Mouse (Mus musculus) midbrain, embryonic 16.5 days (tissue): ENCODE results near the gene Cmah. TPM values are rescaled to one million over a fixed set of nuclear protein-coding genes. Genes with fewer than 3 reads are reported as not detected.

ENCODE experiments used
- ATAC-seq: fragments of 200-750 bp; cut with Nextera tagmentation; 2 replicates; pipeline ENCODE4 v1.8.0; 2017; ENCODE audit warnings: moderate TSS enrichment
- H3K27ac ChIP-seq: fragments of 300-500 bp; sonication (generic); 2 replicates; pipeline ENCODE4 v1.5.1; 2014; ENCODE audit warnings: mild to moderate bottlenecking, low read length, mixed read lengths
- H3K27me3 ChIP-seq: fragments of 300-500 bp; sonication (generic); 2 replicates; pipeline ENCODE4 v1.6.1; 2014; ENCODE audit warnings: low read depth, low read length, mixed read lengths; ENCODE audit not compliant: control insufficient read depth, insufficient read depth
- H3K36me3 ChIP-seq: fragments of 300-500 bp; sonication (generic); 2 replicates; pipeline ENCODE4 v1.6.1; 2014; ENCODE audit warnings: mild to moderate bottlenecking, low read length, moderate library complexity, mixed read lengths; ENCODE audit not compliant: control insufficient read depth, insufficient read depth
- H3K4me1 ChIP-seq: fragments of 300-500 bp; sonication (generic); 2 replicates; pipeline ENCODE4 v1.6.1; 2014; ENCODE audit warnings: mild to moderate bottlenecking, low read length, mixed read lengths; ENCODE audit not compliant: control insufficient read depth, insufficient read depth
- H3K4me2 ChIP-seq: fragments of 300-500 bp; sonication (generic); 2 replicates; pipeline ENCODE4 v1.6.1; 2014; ENCODE audit warnings: mild to moderate bottlenecking, low read length, mixed read lengths
- H3K4me3 ChIP-seq: fragments of 300-500 bp; sonication (generic); 2 replicates; pipeline ENCODE4 v1.5.1; 2014; ENCODE audit warnings: low read depth, mild to moderate bottlenecking, low read length, moderate library complexity, mixed read lengths
- H3K9ac ChIP-seq: fragments of 300-500 bp; sonication (generic); 2 replicates; pipeline ENCODE4 v1.6.1; 2014; ENCODE audit warnings: low read depth, low read length, mixed read lengths
- H3K9me3 ChIP-seq: fragments of 300-500 bp; sonication (generic); replicated peaks from 2 replicates; pipeline ENCODE4 v1.6.1; 2014; ENCODE audit warnings: mild to moderate bottlenecking, low read length, mixed read lengths; ENCODE audit not compliant: control insufficient read depth, poor library complexity, severe bottlenecking
- WGBS: fragments of 180-500 bp; shearing (Covaris S2); extraction: QIAGEN DNeasy Blood & Tissue Kit; methylation state at CpG from one replicate; pipeline ENCODE4 v1.1.7; 2014; 5-methylcytosine and 5-hydroxymethylcytosine counted together
- polyA plus RNA-seq: library from polyadenylated mRNA; unstranded; fragments of >200 nt; fragmentation: Nextera tagmentation; extraction: Ambion mirVana; gene quantifications from 2 replicates; pipeline ENCODE4 v1.2.1, GENCODE M21; 2015

The Cmah gene
- polyA plus RNA-seq, 1 experiment from 2014 or later: 0.11 TPM

DNA sequence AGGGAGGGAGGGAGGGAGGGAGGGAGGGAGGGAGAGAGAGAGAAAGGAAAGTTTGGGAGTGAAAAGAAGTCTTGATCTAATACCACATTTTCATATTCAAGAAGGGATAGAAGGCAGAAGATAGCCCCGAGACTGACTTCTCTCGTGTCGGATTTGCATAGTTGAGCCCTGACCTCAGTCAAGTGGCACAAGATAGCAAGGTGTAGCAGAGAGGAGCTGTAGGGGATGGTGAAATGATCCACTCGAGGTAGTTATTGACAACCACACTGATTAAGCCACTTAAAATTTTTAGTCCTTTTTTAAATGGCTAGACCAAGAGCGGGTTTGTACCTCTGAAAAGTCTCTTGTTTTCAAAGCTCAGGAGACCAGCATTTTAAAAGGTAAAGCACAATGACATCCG is 171.1 kb downstream of the Cmah start:
- Histone ChIP-seq H3K4me3 (no peak overlapping the region), H3K9me3 (no peaks in the 10 kb centered on the region), H3K27me3 (no peaks in the 10 kb centered on the region), H3K36me3 (no peaks in the 10 kb centered on the region), H3K4me2 (no peak overlapping the region), H3K4me1 (peaks cover 9% of the 10 kb centered on the region), H3K27ac (no peak overlapping the region), H3K9ac (no peak overlapping the region)
- no peak for ATAC-seq
- WGBS: 81% methylated on average over 6 of the region's 6 CpGs

DNA sequence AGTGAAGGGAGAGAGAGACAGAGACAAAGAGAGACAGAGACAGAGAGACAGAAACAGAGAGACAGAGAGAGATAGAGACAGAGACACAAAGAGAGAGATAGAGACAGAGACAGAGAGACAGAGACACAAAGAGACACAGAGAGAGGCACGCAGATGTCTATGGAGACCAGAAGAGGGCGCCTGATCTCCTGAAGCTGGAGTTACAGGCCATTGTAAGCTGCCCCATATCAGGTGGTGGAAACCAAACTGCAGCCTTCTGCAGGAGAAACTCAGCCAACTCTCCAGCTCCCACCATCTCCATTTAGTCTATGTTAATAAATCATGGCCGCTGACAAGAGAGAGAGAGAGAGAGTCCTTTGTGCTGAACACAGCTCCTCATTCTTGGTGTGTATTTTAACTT is 172.3 kb downstream of the Cmah start:
- Histone ChIP-seq H3K4me3 (no peak overlapping the region), H3K9me3 (no peaks in the 10 kb centered on the region), H3K4me2 (no peak overlapping the region), H3K9ac (no peak overlapping the region), H3K4me1 (peaks cover 6% of the 10 kb centered on the region; the same call in 1 of the 2 replicates), H3K27me3 (no peaks in the 10 kb centered on the region), H3K27ac (no peak overlapping the region), H3K36me3 (no peaks in the 10 kb centered on the region)
- ATAC-seq: no peak
- WGBS: 44% methylated on average over 3 of the region's 3 CpGs

- Histone ChIP-seq H3K27ac (no peak overlapping the region), H3K4me3 (no peak overlapping the region), H3K4me2 (peak overlapping the region; percentile 14)
Observed at GRCm38 (mm10) chr13:24501179-24501905, 174.1 kb downstream of the Cmah start.

DNA sequence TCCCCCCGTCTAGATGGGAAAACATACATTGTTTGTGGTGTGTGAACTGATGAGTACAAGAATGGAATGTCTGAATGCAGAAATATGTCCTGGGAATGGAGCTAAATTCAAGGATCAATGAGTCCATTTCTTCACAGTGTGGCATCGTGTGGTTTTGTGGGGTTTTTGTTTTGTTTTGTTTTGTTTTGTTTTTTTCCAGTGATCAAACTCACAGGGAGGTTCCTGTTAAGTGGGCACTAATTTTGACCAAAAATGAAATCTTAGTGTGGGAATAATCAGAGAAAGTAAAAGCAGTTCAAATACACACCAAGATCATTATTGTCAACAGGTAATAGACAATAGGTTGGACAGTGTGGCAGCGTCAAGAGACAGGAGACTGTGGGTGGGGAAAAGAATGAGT is 174.7 kb downstream of the Cmah start:
- no peak overlapping the region for H3K4me3 ChIP-seq
- no peak overlapping the region for H3K4me2 ChIP-seq
- H3K4me1 ChIP-seq: peaks cover 6% of the 10 kb centered on the region; the same call in 1 of the 2 replicates
- no peak for ATAC-seq
- WGBS: 86% methylated on average over 3 of the region's 3 CpGs
- H3K36me3 ChIP-seq: no peaks in the 10 kb centered on the region
- H3K9me3 ChIP-seq: no peaks in the 10 kb centered on the region
- H3K9ac ChIP-seq: no peak overlapping the region
- no peaks in the 10 kb centered on the region for H3K27me3 ChIP-seq
- no peak overlapping the region for H3K27ac ChIP-seq

More at GRCm38 (mm10) chr13:24501179-24501905, 174.1 kb downstream of the Cmah start:
- H3K27me3 ChIP-seq: no peaks in the 10 kb centered on the region
- ATAC-seq: peak; percentile 88
- no peaks in the 10 kb centered on the region for H3K36me3 ChIP-seq
- 55% methylated on average over 25 of the region's 25 CpGs for WGBS
- H3K4me1 ChIP-seq: peaks cover 6% of the 10 kb centered on the region; the same call in 1 of the 2 replicates
- no peak overlapping the region for H3K9ac ChIP-seq
- no peaks in the 10 kb centered on the region for H3K9me3 ChIP-seq

GRCm38 (mm10) chr13:24505812-24506211 is 178.6 kb downstream of the Cmah start:
- no peak overlapping the region for H3K4me2 ChIP-seq
- peaks cover 5% of the 10 kb centered on the region; the same call in 1 of the 2 replicates for H3K4me1 ChIP-seq
- H3K27ac ChIP-seq: no peak overlapping the region
- H3K9ac ChIP-seq: no peak overlapping the region
- 81% methylated on average over 5 of the region's 5 CpGs for WGBS
- H3K27me3 ChIP-seq: no peaks in the 10 kb centered on the region
- no peaks in the 10 kb centered on the region for H3K36me3 ChIP-seq
- ATAC-seq: no peak
- no peak overlapping the region for H3K4me3 ChIP-seq
- no peaks in the 10 kb centered on the region for H3K9me3 ChIP-seq

DNA sequence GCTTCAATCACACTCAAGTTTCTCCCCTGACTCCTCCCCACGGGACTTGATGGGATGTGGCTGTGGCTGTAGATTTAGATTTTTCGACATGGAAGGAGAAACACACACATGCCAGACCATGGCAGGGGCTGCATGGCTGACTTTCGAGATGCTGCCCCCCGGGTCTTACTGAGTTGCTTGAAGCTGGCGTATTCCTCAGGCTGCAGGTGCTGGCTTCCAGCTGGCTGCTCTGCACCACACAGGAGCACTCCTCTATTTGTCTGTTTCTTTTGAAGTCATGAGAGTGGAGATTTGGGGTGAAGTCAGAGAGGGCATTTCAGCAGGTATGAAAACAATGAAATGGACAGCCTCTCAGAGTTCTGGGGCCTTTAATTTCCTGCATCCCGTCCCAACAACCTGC is 180.0 kb downstream of the Cmah start:
- Histone ChIP-seq H3K27ac (no peak overlapping the region), H3K9me3 (no peaks in the 10 kb centered on the region), H3K9ac (no peak overlapping the region), H3K4me1 (no peaks in the 10 kb centered on the region), H3K4me3 (no peak overlapping the region), H3K27me3 (no peaks in the 10 kb centered on the region), H3K4me2 (no peak overlapping the region), H3K36me3 (no peaks in the 10 kb centered on the region)
- 75% methylated on average over 6 of the region's 6 CpGs for WGBS
- no peak for ATAC-seq

DNA sequence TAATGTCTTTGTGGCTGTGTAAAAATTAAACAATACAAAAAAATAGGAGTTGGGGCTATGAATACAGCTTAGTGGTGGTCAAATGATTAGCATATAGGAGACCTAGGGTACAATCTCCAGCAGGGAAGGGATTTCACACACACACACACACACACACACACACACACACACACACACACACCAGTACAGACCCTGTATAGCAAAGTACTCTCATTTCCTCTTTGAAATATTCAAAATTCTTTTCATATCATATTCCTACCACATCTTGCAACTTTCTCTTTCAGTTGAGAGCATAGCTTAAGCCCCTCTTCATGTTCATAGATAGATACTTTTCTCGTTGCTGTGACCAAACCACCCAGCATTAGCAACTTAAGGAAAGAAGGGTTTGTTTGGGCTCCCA is 181.7 kb downstream of the Cmah start:
- no peak overlapping the region for H3K4me2 ChIP-seq
- no peaks in the 10 kb centered on the region for H3K36me3 ChIP-seq
- no peaks in the 10 kb centered on the region for H3K4me1 ChIP-seq
- no peak overlapping the region for H3K9ac ChIP-seq
- no peak overlapping the region for H3K27ac ChIP-seq
- no peaks in the 10 kb centered on the region for H3K27me3 ChIP-seq
- WGBS: 61% methylated on average over 1 of the region's 1 CpGs
- no peak for ATAC-seq
- H3K4me3 ChIP-seq: no peak overlapping the region
- no peaks in the 10 kb centered on the region for H3K9me3 ChIP-seq

DNA sequence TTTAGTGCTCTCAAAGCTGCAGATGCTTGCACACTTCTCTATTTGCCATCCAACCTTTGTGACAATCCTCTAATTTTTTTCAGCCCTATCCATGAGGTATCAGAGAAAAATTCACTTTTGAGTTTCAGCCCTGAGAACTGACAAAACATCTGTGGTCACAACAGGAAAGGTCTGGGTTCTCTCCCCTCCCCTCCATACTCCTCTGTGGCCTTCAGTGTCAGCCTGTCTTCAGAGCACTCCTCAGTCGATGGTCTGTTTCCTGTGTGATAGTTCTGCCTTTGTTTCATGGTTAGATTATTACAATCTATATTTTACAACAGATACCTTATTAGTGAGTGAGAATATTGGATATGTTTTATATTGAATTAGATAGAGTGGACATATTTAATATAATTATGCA is 184.2 kb downstream of the Cmah start:
- Histone ChIP-seq H3K9me3 (no peaks in the 10 kb centered on the region), H3K4me3 (no peak overlapping the region), H3K27ac (no peak overlapping the region), H3K4me2 (no peak overlapping the region), H3K9ac (no peak overlapping the region), H3K36me3 (no peaks in the 10 kb centered on the region), H3K4me1 (no peaks in the 10 kb centered on the region), H3K27me3 (no peaks in the 10 kb centered on the region)
- ATAC-seq: no peak
- WGBS: 89% methylated on average over 1 of the region's 1 CpGs

DNA sequence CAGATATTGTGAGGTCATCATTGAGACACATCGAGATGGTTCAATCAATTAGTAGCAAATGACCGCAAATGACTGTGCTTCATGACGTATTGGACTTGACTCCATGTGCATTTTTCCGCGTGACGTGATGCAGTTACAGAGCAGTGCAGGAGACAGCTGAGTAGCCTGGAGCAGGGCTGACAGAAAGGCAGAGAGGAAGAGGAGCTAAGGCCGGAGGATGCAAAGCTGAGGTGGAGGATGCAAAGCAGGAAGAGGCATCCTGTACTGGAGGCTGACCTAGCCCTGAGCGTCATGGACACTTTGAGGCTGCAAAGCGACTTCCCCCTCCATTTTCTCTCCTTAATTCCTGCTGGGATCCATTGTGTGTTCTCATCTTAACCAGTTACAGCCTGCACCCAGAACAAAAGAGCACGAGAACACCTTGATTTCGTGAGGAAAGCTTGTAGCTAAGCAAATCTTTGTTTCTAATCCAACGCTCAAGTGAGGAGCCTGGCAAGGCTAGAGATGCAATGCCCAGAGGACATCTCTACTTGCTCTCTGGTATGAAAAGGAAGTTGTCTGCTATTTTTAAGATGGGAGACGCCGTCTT is 184.8 kb downstream of the Cmah start:
- H3K36me3 ChIP-seq: no peaks in the 10 kb centered on the region
- WGBS: 82% methylated on average over 14 of the region's 14 CpGs
- H3K27ac ChIP-seq: no peak overlapping the region
- H3K4me2 ChIP-seq: no peak overlapping the region
- H3K4me3 ChIP-seq: no peak overlapping the region
- no peak overlapping the region for H3K9ac ChIP-seq
- no peaks in the 10 kb centered on the region for H3K9me3 ChIP-seq
- no peaks in the 10 kb centered on the region for H3K4me1 ChIP-seq
- H3K27me3 ChIP-seq: no peaks in the 10 kb centered on the region
- no peak for ATAC-seq
